Mouse (Mus musculus): ENCODE data around the gene Ttc25. TPM values are rescaled to one million over a fixed set of nuclear protein-coding genes. Genes with fewer than 3 reads are reported as not detected.
"Not testable (repeated sequence)": the region's sequence is repeated elsewhere in the genome, so short reads cannot be mapped to it uniquely, and the experiment has no call there.

The Ttc25 gene
- polyA plus RNA-seq, 1 experiment from 2014 or later, result 1.1 TPM

DNA sequence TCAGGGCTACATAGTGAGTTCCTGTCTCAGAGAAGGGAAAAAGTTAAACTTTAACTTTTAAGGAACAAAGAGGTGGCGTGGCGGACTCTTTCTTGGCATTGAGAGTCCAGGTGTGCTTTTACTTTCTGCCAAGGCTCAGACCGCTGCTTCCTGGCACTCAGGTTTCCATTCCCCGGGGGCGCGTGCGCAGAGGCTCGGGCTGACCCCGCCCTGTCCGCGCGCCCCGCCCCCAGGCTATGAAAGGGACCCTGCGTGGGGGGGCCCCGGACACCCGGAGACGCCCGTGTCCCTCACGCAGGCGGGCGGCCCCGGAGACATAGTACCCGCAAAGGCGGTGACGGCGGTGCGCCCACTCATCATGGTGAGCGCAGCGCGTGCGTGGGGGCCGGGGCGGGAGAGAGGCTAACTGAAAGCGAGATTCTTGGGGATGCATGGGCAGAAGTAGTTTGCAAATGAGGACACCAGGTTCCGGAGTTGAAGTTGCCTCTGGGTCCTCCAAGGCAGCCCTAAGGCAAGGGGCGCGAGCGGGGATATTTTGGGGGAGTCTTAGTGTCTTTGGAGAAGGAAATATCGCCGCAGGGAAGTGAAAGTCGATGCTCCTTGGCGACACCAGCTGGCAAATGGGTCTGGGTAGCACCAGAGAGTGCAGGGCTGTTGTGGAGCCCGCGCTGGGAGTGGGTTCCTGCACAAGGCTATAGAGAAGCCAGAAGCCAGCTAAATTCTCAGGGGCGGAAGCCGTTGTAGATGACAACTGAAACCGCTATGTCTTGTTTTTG lies 29.5 kb downstream of the Ttc25 start, which contains the start of gene Cnp:
Gene Cnp (plus strand): TSS at position 197 of the 776 bp plus-strand sequence.
- peaks cover 6% of the 10 kb centered on the region; the same call in 1 of the 2 replicates for H3K27me3 ChIP-seq (ENCODE audit: insufficient read depth, low read length)
- peak within 1 kb of the TSS; percentile 75 for H3K4me2 ChIP-seq (replicated peaks; ENCODE audit: low read depth, low read length)
- H3K9ac ChIP-seq (replicated peaks; ENCODE audit: low read length), result peak within 1 kb of the TSS; percentile 75
- no peaks in the 10 kb centered on the region for H3K9me3 ChIP-seq (ENCODE audit: low read length)
- ATAC-seq (ENCODE audit: low FRiP score, low TSS enrichment), result peak; percentile 68
- H3K4me1 ChIP-seq (ENCODE audit: insufficient read depth, low read length), result peaks cover 23% of the 10 kb centered on the region
- peak within 1 kb of the TSS; percentile 67 for H3K4me3 ChIP-seq (ENCODE audit: low read length)
- under 1% methylated on average over 47 of the region's 47 CpGs for WGBS
- peak within 1 kb of the TSS; percentile 78 for H3K27ac ChIP-seq (ENCODE audit: low read length)
- H3K36me3 ChIP-seq (ENCODE audit: insufficient read depth, low read length), result 0 out of 2 replicates have a peak, but pooled peaks cover 2% of the 10 kb centered on the region

DNA sequence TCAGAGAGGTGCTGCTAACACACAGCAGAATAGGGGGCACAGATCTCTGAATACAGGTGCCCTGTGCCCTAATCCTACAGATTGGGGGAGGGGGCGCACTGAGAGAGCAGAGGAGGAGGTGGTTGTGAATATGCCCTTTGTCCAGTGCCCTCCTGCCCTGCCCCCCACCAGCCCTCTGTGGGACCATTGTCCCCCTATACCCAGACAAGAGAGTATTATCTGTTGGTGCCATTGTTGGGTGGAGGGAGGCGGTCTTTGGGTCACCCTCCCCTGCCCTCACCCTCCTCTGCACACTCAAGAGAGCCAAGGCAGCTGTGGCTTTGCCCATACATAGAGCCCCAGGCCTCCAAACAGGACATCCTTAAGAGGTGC lies 30.1 kb downstream of the Ttc25 start:
- Histone ChIP-seq H3K4me1 (ENCODE audit: insufficient read depth, low read length) (peaks cover 23% of the 10 kb centered on the region), H3K9ac (replicated peaks; ENCODE audit: low read length) (peak overlapping the region; percentile 75), H3K4me2 (replicated peaks; ENCODE audit: low read depth, low read length) (peak overlapping the region; percentile 75), H3K27me3 (ENCODE audit: insufficient read depth, low read length) (peaks cover 6% of the 10 kb centered on the region; the same call in 1 of the 2 replicates), H3K36me3 (ENCODE audit: insufficient read depth, low read length) (peaks cover 5% of the 10 kb centered on the region; the same call in 1 of the 2 replicates), H3K27ac (ENCODE audit: low read length) (peak overlapping the region; percentile 78), H3K9me3 (ENCODE audit: low read length) (no peaks in the 10 kb centered on the region), H3K4me3 (ENCODE audit: low read length) (peak overlapping the region; percentile 67)
- 0 out of 2 replicates have a peak, but pooled peaks have one; percentile 4 for ATAC-seq (ENCODE audit: low FRiP score, low TSS enrichment)
- WGBS, result 34% methylated on average over 2 of the region's 2 CpGs

DNA sequence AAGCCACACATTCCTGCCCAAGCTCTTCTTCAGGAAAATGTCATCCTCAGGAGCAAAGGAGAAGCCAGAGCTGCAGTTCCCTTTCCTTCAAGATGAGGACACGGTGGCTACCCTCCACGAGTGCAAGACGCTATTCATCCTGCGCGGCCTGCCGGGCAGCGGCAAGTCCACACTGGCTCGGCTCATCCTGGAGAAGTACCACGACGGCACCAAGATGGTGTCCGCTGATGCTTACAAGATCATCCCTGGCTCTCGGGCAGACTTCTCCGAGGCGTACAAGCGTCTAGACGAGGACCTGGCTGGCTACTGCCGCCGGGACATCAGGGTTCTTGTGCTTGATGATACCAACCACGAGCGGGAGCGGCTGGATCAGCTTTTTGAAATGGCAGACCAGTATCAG lies 30.8 kb downstream of the Ttc25 start:
- WGBS, result 70% methylated on average over 21 of the region's 21 CpGs
- peaks cover 15% of the 10 kb centered on the region for H3K4me1 ChIP-seq (ENCODE audit: insufficient read depth, low read length)
- ATAC-seq (ENCODE audit: low FRiP score, low TSS enrichment), result no peak
- no peaks in the 10 kb centered on the region for H3K27me3 ChIP-seq (ENCODE audit: insufficient read depth, low read length)
- no peak overlapping the region for H3K4me3 ChIP-seq (ENCODE audit: low read length)
- peaks cover 13% of the 10 kb centered on the region for H3K36me3 ChIP-seq (ENCODE audit: insufficient read depth, low read length)
- H3K9ac ChIP-seq (replicated peaks; ENCODE audit: low read length), result no peak overlapping the region
- no peaks in the 10 kb centered on the region for H3K9me3 ChIP-seq (ENCODE audit: low read length)
- H3K27ac ChIP-seq (ENCODE audit: low read length), result no peak overlapping the region
- H3K4me2 ChIP-seq (replicated peaks; ENCODE audit: low read depth, low read length), result no peak overlapping the region

DNA sequence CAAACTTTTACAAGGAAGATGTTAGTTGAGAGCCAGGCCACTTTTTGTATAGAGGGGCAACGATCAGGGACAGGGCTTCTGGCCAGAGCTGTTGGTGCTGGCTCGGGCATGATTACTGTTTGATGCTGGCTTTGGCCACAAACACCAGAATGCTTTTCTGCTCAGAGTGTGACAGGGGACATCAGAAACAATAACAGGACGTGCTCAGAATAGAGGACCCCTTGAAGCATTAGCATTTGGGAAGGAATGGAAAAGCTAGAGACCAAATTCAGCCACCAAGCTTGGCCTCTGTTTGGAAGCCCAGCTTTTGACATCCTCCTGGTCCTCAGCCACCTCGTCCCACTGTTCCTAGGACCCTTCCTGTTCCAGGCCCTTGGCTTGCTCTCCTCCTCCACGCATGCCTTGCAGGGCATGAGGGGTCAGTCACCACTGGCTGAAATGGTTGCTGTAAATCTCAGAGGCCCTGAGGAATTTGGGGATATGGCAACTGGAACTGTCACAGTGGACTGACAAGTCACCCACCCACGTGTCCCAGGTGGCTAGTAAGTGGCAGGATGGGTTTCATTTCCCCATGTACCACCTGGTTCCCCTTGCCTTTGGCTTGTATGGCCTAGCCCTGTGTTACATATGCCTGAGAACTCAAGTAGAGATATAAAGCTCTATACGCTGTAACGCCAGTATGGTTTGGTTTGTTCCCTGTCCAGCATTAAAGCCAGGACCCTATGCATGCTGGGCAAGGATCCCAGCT lies 32.6 kb downstream of the Ttc25 start:
- Histone ChIP-seq H3K9ac (replicated peaks; ENCODE audit: low read length) (no peak overlapping the region), H3K4me2 (replicated peaks; ENCODE audit: low read depth, low read length) (no peak overlapping the region), H3K36me3 (ENCODE audit: insufficient read depth, low read length) (peaks cover 31% of the 10 kb centered on the region), H3K27me3 (ENCODE audit: insufficient read depth, low read length) (no peaks in the 10 kb centered on the region), H3K9me3 (ENCODE audit: low read length) (no peaks in the 10 kb centered on the region), H3K4me3 (ENCODE audit: low read length) (no peak overlapping the region), H3K4me1 (ENCODE audit: insufficient read depth, low read length) (peaks cover 11% of the 10 kb centered on the region), H3K27ac (ENCODE audit: low read length) (no peak overlapping the region)
- 61% methylated on average over 8 of the region's 8 CpGs for WGBS
- ATAC-seq (ENCODE audit: low FRiP score, low TSS enrichment), result no peak

DNA sequence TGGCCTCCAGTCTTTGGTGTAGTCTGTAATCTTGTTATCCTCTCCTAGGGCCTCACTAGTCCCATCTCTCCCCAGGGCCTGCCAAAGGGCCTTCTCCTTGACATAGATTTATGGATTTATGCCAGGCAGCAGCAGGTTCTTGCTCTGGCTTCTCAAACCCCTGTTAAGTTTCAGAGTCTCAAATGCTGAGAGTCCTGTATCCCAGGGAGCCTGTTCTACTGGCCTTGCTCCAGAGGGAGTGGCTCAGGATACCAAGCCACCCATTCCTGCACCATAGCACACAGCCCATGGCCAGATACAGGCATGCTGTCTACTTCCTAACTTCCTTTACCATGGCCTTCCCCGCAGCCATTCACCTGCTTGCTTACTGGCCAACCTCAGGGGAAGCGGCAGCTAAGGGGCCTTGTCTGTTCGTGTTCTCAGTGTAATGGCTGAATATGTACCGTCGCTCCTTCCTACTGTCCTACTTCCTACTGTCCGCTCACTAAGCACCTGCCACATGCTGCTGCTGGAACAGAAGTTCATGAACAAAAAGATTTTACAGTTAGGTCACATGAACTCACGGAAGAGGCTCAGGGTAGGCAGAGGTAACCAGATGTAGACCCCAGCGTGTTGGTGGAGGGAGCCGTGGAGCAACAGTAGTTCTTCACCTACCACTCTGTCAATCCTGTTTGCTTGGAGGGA lies 33.9 kb downstream of the Ttc25 start:
- H3K27ac ChIP-seq (ENCODE audit: low read length), result no peak overlapping the region
- peaks cover 43% of the 10 kb centered on the region for H3K36me3 ChIP-seq (ENCODE audit: insufficient read depth, low read length)
- no peaks in the 10 kb centered on the region for H3K27me3 ChIP-seq (ENCODE audit: insufficient read depth, low read length)
- peaks cover 11% of the 10 kb centered on the region for H3K4me1 ChIP-seq (ENCODE audit: insufficient read depth, low read length)
- H3K9me3 ChIP-seq (ENCODE audit: low read length), result no peaks in the 10 kb centered on the region
- no peak overlapping the region for H3K9ac ChIP-seq (replicated peaks; ENCODE audit: low read length)
- H3K4me2 ChIP-seq (replicated peaks; ENCODE audit: low read depth, low read length), result no peak overlapping the region
- no peak for ATAC-seq (ENCODE audit: low FRiP score, low TSS enrichment)
- 93% methylated on average over 9 of the region's 9 CpGs for WGBS
- H3K4me3 ChIP-seq (ENCODE audit: low read length), result no peak overlapping the region

DNA sequence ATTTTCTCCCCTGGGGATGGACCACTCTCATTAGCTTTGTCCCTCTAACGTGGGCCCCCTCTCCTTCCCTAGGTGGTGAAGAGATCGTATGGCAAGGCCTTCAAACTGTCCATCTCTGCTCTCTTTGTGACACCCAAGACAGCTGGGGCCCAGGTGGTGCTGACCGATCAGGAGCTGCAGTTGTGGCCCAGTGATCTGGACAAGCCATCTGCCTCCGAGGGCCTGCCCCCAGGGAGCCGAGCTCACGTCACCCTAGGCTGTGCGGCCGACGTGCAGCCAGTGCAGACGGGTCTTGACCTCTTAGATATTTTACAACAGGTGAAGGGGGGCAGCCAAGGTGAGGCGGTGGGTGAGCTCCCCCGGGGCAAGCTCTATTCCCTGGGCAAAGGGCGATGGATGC lies 34.9 kb downstream of the Ttc25 start:
- no peak overlapping the region for H3K9ac ChIP-seq (replicated peaks; ENCODE audit: low read length)
- 53% methylated on average over 13 of the region's 13 CpGs for whole genome bisulfite sequencing
- H3K9me3 ChIP-seq (ENCODE audit: low read length), result no peaks in the 10 kb centered on the region
- peaks cover 53% of the 10 kb centered on the region for H3K36me3 ChIP-seq (ENCODE audit: insufficient read depth, low read length)
- H3K4me2 ChIP-seq (replicated peaks; ENCODE audit: low read depth, low read length), result no peak overlapping the region
- peaks cover 8% of the 10 kb centered on the region for H3K4me1 ChIP-seq (ENCODE audit: insufficient read depth, low read length)
- H3K4me3 ChIP-seq (ENCODE audit: low read length), result no peak overlapping the region
- 0 out of 2 replicates have a peak, but pooled peaks have one; percentile 34 for ATAC-seq (ENCODE audit: low FRiP score, low TSS enrichment)
- no peak overlapping the region for H3K27ac ChIP-seq (ENCODE audit: low read length)
- H3K27me3 ChIP-seq (ENCODE audit: insufficient read depth, low read length), result no peaks in the 10 kb centered on the region

DNA sequence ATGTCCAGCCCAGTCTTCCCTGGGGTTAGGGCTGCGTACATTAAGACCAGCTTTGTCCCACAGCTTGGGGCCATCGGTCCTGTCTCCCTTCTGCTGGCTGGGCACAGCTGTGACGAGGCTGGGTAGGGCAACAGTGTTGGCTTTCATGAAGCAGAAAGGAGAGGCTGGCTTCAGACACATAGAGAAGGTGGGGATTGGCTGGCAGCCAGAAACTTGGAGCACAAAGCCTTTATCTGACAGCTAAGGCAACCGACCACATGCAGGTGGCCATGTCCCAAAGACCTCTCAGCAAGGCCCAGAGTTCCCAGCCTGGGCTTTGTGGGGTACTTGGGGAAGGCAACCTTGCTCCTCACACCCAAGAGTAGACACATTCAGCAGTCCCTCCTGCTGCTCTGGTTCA lies 36.3 kb downstream of the Ttc25 start:
- Histone ChIP-seq H3K4me1 (ENCODE audit: insufficient read depth, low read length) (peaks cover 5% of the 10 kb centered on the region), H3K27ac (ENCODE audit: low read length) (no peak overlapping the region), H3K4me3 (ENCODE audit: low read length) (no peak overlapping the region), H3K9me3 (ENCODE audit: low read length) (no peaks in the 10 kb centered on the region), H3K36me3 (ENCODE audit: insufficient read depth, low read length) (peaks cover 65% of the 10 kb centered on the region), H3K4me2 (replicated peaks; ENCODE audit: low read depth, low read length) (no peak overlapping the region), H3K9ac (replicated peaks; ENCODE audit: low read length) (no peak overlapping the region), H3K27me3 (ENCODE audit: insufficient read depth, low read length) (no peaks in the 10 kb centered on the region)
- ATAC-seq (ENCODE audit: low FRiP score, low TSS enrichment), result no peak
- WGBS, result 54% methylated on average over 4 of the region's 4 CpGs

DNA sequence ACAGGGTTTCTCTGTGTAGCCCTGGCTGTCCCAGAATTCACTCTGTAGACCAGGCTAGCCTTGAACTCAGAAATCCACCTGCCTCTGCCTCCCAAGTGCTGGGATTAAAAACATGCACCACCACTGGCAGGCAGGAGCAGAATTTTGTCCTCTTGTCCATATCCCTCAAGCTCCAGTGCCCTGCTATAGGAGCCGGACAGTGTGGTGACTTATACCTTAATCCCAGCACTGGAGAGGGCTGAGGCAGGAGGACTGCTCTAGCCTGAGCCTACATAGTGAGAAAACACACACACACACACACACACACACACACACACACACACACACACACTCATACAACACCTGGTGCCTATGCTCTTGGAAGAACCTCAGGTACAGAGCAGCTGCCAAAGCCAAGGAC lies 37.0 kb downstream of the Ttc25 start:
- ATAC-seq (ENCODE audit: low FRiP score, low TSS enrichment); H3K27me3 ChIP-seq (ENCODE audit: insufficient read depth, low read length); H3K27ac ChIP-seq (ENCODE audit: low read length); H3K4me3 ChIP-seq (ENCODE audit: low read length); H3K9ac ChIP-seq (replicated peaks; ENCODE audit: low read length); H3K4me1 ChIP-seq (ENCODE audit: insufficient read depth, low read length); H3K4me2 ChIP-seq (replicated peaks; ENCODE audit: low read depth, low read length); H3K9me3 ChIP-seq (ENCODE audit: low read length): not testable (repeated sequence)
- 94% methylated on average over 1 of the region's 1 CpGs for WGBS
- H3K36me3 ChIP-seq (ENCODE audit: insufficient read depth, low read length), result peaks cover 72% of the 10 kb centered on the region

DNA sequence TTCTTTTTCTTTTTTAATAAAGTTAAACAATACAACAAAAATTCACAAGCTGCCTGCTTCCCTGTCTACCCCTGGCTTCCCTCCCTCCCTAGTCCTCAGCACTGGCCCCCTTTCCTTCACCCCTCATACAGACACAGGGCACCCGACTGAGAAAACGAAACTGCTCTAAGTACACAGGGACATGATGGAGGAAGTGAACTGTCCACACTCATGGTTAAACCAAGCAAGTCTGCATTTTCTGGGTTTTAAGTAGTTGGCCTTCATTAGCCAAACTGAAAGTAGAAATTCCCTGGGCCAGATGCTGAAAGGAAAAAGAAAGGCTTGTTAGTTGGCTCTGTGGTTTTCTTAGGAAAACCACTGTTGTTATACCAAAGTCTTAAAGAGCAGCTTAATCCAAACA lies 37.4 kb downstream of the Ttc25 start:
- no peak for ATAC-seq (ENCODE audit: low FRiP score, low TSS enrichment)
- no peaks in the 10 kb centered on the region for H3K27me3 ChIP-seq (ENCODE audit: insufficient read depth, low read length)
- H3K27ac ChIP-seq (ENCODE audit: low read length), result no peak overlapping the region
- H3K4me3 ChIP-seq (ENCODE audit: low read length), result no peak overlapping the region
- peaks cover 76% of the 10 kb centered on the region for H3K36me3 ChIP-seq (ENCODE audit: insufficient read depth, low read length)
- no peak overlapping the region for H3K9ac ChIP-seq (replicated peaks; ENCODE audit: low read length)
- no peak overlapping the region for H3K4me2 ChIP-seq (replicated peaks; ENCODE audit: low read depth, low read length)
- WGBS, result 84% methylated on average over 2 of the region's 2 CpGs
- H3K9me3 ChIP-seq (ENCODE audit: low read length), result no peaks in the 10 kb centered on the region
- H3K4me1 ChIP-seq (ENCODE audit: insufficient read depth, low read length), result peaks cover 5% of the 10 kb centered on the region
